Mouse (Mus musculus) cortical plate, adult 2 months (tissue): Measurements from ENCODE around the gene Eps8l3. TPM values are rescaled to one million over a fixed set of nuclear protein-coding genes. Genes with fewer than 3 reads are reported as not detected.

Experiments used
- H3K27ac ChIP-seq: fragments of 200-500 bp; 2 replicates; pipeline ENCODE4 v1.5.1; 2012; ENCODE audit warnings: low read length, control low read depth, inconsistent platforms; ENCODE audit not compliant: insufficient read depth
- H3K4me1 ChIP-seq: fragments of 200-500 bp; 2 replicates; pipeline ENCODE4 v1.6.1; 2011; ENCODE audit warnings: low read length; ENCODE audit not compliant: control insufficient read depth, insufficient read depth
- H3K4me3 ChIP-seq: fragments of 200-500 bp; 2 replicates; pipeline ENCODE4 v1.5.1; 2011; ENCODE audit warnings: mild to moderate bottlenecking, low read length, control low read depth; ENCODE audit not compliant: insufficient read depth
- CTCF ChIP-seq: fragments of 200-500 bp; IDR thresholded peaks from 2 replicates; pipeline ENCODE4 v1.5.1; 2011; ENCODE audit warnings: mild to moderate bottlenecking, control low read depth, low read length; ENCODE audit not compliant: insufficient read depth; ENCODE audit errors: extremely low read depth
- POLR2A ChIP-seq: fragments of 200-500 bp; IDR thresholded peaks from 2 replicates; pipeline ENCODE4 v1.6.1; 2011; ENCODE audit warnings: mild to moderate bottlenecking, low read length, control low read depth; ENCODE audit not compliant: insufficient read depth; ENCODE audit errors: extremely low read depth
- polyA plus RNA-seq: library from polyadenylated mRNA; depleted of rRNA; stranded (reverse); fragments of >200 nt; gene quantifications from 2 replicates; pipeline ENCODE4 v1.2.3, GENCODE M21; 2012

The Eps8l3 gene
- polyA plus RNA-seq, 1 experiment: not detected

DNA sequence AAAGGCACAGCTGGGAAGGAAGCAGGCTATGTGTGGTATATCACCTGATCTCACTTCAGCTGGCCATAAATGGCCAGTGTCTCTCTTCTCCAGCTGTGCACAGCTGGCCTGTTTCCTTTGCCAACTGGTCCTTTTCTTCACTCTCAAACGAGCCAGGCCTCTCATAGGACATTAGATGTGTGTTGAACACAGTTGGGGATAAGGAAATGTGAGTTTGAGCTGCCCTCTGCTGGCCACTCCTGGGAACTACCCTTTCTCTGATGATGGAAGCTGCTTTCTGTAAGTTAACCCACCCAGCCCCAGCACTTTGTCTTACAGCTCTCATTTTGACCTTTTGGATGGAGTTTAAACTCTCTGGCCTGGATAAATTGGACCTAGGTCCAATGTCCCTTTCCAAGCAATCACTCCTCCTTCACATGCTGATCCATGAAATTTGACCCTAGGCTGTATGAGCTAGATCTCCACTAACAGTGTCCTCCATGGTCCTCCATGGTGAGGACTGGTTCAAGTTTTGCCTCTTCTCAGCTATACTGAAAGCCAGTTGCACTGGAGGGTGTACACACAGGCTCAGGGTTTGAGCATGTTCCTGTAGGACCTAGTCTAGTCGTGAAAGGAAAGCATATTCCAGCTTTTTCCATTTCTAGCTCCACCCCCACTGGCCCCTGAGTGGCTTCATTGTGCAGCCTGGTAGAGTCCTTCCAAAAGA, 13.0 kb upstream of the Eps8l3 start:
- Histone ChIP-seq H3K27ac (no peak overlapping the region), H3K4me3 (no peak overlapping the region), H3K4me1 (no peaks in the 10 kb centered on the region; the same call in 1 of the 2 replicates)
- no peak for TF ChIP-seq POLR2A
- TF ChIP-seq CTCF: peak; percentile 96

GRCm38 (mm10) chr3:107865364-107866091, 11.5 kb upstream of the Eps8l3 start:
- H3K27ac ChIP-seq: no peak overlapping the region
- no peak for TF ChIP-seq CTCF
- no peak for TF ChIP-seq POLR2A
- H3K4me1 ChIP-seq: peaks cover 2% of the 10 kb centered on the region
- H3K4me3 ChIP-seq: no peak overlapping the region

DNA sequence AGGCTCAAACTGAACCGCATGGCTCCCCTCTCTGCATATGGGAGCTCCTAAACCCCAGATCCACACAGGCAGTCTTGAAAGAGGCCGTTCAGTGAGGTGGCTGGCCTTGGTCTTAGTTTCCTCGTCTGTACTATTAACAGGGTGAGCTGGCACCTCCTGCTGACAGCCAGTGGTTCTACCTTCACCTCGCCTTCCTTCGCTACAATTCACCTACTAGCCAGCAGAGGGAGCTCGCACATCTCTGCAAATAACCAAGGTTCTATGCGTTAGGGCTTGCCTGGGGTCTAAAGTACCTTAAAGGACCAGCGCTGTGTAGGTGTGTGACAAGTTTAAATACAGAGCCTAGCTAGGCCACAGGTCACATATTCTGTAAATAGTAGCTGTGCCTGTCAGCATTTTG, 9.9 kb upstream of the Eps8l3 start:
- H3K27ac ChIP-seq: no peak overlapping the region
- TF ChIP-seq CTCF (peak; percentile 99), POLR2A (no peak)

DNA sequence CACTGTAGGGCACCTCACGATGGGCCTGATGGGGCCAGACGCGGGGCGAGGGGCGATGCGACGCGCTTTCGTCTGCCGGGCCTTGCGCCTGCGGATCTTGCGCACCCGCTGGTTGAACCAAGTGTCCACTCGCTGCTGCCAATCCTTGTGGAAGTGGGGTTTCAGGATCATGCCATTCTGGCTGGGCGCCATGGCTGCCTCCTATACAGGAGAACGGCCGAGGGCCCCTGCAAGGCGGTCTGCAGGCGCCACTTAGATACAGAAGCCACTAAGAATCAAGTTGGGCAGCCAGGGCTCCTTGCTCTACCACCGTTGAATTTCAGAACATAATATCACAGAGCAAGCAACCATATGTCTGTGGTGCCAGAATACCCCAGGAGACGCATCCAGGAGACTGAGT, 8.6 kb upstream of the Eps8l3 start:
- H3K4me3 ChIP-seq: no peak overlapping the region
- peaks cover 2% of the 10 kb centered on the region for H3K4me1 ChIP-seq
- H3K27ac ChIP-seq: peak overlapping the region; percentile 37; the same call in 1 of the 2 replicates
- TF ChIP-seq CTCF: no peak
- TF ChIP-seq POLR2A: no peak

More for the DNA sequence above, 9.9 kb upstream of the Eps8l3 start:
- Histone ChIP-seq H3K4me1 (peaks cover 2% of the 10 kb centered on the region), H3K4me3 (no peak overlapping the region)

- TF ChIP-seq POLR2A: peak; percentile 34; the same call in 1 of the 2 replicates
- no peak for TF ChIP-seq CTCF
- no peak overlapping the region for H3K4me3 ChIP-seq
Measured at GRCm38 (mm10) chr3:107869097-107869496, 7.9 kb upstream of the Eps8l3 start.

DNA sequence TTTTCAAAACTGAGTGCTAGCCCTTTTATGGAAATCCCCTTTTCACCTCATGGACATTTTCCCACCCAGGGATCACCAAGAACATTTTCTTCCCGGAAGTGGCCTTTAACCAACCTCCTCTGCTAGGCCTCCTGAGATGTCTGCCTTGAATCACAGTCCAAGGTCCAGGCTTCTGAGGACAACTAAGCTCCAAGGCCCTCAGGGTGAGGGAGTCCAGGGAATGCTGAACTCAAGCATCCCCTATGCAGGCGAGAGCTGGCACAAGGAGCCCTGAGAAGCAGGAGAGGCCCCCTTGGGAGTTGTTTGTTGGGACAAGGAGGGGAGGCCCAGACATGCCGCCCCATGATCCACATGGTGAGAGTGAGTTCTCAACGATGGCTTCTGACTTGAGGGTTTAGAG, 7.1 kb upstream of the Eps8l3 start:
- TF ChIP-seq CTCF (no peak), POLR2A (no peak)
- Histone ChIP-seq H3K27ac (peak overlapping the region; percentile 86; the same call in 1 of the 2 replicates), H3K4me1 (peaks cover 2% of the 10 kb centered on the region), H3K4me3 (no peak overlapping the region)

More at GRCm38 (mm10) chr3:107869097-107869496, 7.9 kb upstream of the Eps8l3 start:
- Histone ChIP-seq H3K4me1 (peaks cover 2% of the 10 kb centered on the region), H3K27ac (peak overlapping the region; percentile 86; the same call in 1 of the 2 replicates)

DNA sequence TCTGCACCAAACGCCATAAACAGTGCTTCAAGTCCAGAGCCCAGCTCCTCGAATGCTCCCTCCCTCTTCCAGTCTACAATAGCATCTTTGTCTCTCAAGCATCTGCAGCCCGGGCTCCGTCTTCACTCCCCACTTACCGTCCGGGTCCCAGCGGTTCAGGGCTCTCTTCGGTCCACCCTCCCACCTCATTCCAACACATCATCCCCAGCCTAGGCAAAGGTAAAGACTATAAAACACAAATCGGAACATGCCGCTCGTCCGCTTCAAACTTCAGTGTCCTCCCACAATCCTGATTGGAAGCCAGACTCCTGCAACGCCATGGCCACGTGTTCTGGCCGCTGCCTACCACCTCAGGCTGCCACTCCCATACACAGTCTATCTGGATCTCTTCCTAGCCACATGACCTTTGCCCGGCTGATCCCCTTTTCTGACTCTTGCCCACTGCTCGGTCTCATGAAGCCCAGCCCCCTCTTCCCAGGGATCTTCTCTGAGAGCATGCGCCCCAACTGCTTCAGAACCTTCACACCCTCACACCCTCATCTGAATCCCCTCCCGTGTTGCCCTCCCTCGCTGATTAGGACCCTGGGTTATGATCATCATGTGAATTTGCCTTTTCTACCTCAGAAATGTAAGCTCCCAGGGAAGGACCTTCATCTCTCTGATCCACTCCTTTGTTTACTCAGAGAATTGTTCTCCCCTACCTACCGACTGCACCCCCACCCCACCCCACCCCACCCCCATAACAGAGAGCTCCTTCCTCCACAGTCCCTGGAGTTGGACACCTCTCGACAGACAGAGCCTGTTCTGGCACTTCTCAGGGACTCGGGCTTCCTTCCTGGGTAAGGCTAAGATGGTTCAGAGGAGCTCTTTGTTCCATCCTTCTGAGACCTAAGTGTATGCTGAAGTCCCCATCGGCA, 3.4 kb upstream of the Eps8l3 start:
- TF ChIP-seq CTCF (no peak), POLR2A (no peak)
- H3K4me1 ChIP-seq: peaks cover 2% of the 10 kb centered on the region
- no peak overlapping the region for H3K4me3 ChIP-seq
- H3K27ac ChIP-seq: no peak overlapping the region

DNA sequence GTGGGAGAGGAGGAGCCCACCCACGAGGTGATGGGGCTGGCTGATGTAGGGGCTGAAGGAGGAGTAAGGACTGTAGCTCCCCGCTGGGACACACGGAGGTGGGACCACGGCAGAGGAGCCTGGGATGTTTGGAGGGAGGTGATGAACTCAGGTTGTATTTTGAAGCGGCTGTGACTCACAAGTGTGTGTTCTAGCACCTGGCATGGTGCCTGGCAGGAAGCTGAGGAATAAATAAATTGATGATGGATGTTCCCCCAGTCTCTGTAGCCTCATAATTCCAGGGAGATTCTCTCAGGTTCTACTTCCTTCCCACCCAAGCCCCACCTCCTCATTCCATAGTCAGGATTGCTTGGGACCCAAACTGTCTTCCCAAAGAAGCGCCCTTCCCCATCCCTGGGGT, 1.8 kb upstream of the Eps8l3 start:
- Histone ChIP-seq H3K27ac (no peak overlapping the region), H3K4me3 (no peak overlapping the region), H3K4me1 (no peaks in the 10 kb centered on the region)
- TF ChIP-seq CTCF (no peak), POLR2A (no peak)

DNA sequence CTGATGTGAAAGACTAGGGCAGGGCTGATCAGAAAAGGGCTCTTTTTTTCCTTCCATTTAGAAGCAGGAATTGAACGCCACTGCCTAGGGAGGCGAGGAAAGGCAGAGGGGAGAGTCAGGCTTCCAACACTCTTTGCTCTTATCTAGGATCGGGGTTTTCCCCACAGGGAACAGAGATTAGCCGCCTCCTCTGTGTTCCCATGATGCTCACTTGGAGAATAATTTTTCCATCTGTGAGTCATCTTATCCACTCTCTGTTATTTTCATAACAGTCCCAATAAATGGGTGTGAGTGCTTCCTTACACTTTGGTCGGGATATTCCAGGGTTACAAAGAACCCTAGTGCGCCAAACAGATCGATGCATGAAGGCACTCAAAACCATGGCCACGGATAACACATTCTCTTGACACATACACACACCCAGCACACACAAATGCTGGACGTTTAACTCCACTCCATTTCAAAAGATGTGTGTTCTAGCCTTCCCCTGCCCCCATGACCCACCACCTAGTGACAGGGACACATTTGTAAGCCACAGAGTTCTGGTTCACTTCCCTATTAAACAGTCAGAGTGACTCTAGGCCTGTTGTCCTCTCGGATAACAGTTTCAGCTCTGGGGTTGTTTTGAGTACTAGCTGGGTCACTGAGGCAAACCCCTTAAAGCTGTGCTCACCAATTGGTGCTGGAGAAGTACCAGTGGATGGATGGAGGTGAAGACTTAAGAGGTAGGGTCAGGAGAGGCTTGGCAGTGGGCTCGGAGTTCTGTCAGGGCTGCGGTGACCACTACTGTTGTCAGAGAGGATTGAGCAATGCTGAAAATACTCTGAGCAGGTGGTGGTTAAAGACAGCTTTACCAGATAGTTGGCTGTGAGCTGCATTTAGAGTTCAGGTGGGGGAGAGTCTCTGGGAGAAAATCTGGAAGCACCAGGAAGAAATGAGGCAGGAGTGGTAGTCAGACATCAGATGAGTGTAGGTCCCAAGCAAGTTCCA, 1.0 kb downstream of the Eps8l3 start:
- Histone ChIP-seq H3K4me1 (no peaks in the 10 kb centered on the region), H3K4me3 (no peak overlapping the region), H3K27ac (no peak overlapping the region)
- TF ChIP-seq POLR2A: no peak
